Mouse (Mus musculus): ENCODE data around the gene Rgs10. TPM values are rescaled to one million over a fixed set of nuclear protein-coding genes. Genes with fewer than 3 reads are reported as not detected.

Rgs10 gene
- total RNA-seq, 4 experiments from 2014 or later = 10.8 to 15.5 (median 12.3) TPM

GRCm38 (mm10) chr7:128408265-128408664 lies 10.3 kb downstream of the Rgs10 start:
- DNase-seq = no peak

DNA sequence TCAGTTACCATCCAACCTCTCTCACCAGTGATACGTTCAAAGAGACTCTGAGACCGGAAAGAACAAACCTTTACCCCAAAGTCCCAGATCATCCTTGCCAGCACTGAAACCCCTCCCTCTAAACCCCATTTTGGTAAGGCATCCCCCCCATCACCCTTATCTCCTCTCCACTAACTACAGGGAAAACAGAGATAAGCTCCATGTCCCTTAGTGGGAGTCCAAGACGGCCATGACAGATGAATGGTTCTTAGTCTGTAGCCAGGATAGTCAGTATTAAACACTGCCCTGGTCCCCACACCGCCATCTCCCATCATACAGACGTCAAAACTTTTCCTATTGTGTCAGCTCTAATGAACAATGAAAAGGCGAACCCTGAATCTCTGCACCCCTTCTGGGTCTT lies 14.6 kb downstream of the Rgs10 start:
- DNase-seq = no peak

- no peak for DNase-seq
These were observed 15.0 kb downstream of the Rgs10 start for GRCm38 (mm10) chr7:128403586-128403985.

GRCm38 (mm10) chr7:128403128-128403527 lies 15.4 kb downstream of the Rgs10 start:
- no peak for DNase-seq

DNA sequence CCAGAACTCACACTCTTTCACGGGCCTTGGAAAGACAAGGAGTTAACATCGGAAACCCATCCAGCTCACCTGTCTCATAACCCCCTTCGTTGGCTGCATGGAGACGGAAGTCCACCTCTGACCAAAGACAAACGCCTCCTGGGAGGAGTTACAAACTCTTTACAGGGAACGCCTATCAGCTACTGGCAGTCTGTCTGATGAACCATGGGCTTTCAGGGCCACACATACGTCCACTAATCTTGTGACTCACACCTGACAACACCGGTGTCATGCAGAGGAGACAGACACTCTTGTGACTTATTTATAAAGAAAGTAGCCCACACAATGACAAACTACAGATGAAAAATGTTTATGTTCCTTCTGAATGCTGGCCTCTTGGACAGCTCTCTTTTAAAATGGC lies 16.0 kb downstream of the Rgs10 start:
- no peak for DNase-seq

GRCm38 (mm10) chr7:128398664-128399063 lies 19.9 kb downstream of the Rgs10 start:
- DNase-seq = no peak

DNA sequence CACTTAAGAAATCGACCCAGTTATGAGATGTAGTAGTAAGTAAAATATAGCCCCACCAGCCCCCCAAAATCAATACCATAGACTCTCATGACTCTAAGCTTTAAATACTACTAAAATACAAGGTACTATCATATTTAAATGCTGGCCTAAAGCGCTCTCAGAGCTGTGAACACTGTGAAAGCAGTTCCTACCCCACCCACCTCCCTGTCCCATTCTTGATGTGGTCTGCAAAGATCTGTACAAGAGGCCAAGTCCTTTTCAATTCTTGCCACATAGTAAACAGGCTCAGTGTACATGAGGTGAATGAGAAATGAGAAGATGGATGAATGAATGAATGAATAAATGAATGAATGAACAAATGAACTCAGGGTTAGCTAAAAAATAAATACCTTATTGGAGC lies 21.5 kb downstream of the Rgs10 start:
- DNase-seq = no peak

GRCm38 (mm10) chr7:128393756-128394155 lies 24.8 kb downstream of the Rgs10 start:
- no peak for DNase-seq

DNA sequence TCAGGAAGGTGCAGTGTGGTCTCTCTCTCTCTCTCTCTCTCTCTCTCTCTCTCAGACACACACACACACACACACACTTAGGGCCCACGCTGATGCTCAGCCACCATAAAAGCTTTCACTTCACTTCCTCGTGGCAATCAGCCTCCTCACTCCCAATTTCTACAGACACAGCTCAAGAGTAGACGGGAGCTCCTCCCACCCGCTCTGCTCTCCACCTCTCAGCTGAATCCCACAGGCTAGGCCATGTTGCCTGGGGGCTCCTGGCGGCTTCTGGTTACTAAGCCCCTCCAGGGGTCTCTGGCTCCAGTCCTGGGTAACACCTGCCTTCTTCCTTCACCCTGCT lies 25.6 kb downstream of the Rgs10 start:
- DNase-seq = no peak

- DNase-seq = no peak
These were observed 26.2 kb downstream of the Rgs10 start for GRCm38 (mm10) chr7:128392071-128392971.

GRCm38 (mm10) chr7:128391267-128392057 lies 27.1 kb downstream of the Rgs10 start:
- no peak for DNase-seq

DNA sequence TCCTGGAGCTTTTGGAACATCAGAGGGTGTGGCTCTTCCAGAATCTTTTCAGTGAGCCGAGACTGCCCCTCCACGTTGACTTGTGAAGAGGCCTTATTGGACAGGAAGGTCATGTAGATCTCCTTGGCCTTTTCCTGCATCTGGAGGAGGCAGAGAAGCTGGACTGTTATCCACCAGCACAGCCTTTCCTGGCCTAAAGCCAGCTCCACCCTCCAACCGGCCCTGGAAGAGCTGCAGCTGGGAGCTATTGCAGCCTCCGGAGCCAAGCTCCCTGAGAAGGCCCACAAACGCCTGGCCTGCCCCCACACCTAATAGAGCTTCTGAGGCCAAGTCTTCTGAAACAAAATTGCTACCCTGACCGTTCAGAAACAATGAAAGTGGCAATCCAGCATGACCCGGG lies 29.6 kb downstream of the Rgs10 start:
- peak; percentile 42 for DNase-seq

DNA sequence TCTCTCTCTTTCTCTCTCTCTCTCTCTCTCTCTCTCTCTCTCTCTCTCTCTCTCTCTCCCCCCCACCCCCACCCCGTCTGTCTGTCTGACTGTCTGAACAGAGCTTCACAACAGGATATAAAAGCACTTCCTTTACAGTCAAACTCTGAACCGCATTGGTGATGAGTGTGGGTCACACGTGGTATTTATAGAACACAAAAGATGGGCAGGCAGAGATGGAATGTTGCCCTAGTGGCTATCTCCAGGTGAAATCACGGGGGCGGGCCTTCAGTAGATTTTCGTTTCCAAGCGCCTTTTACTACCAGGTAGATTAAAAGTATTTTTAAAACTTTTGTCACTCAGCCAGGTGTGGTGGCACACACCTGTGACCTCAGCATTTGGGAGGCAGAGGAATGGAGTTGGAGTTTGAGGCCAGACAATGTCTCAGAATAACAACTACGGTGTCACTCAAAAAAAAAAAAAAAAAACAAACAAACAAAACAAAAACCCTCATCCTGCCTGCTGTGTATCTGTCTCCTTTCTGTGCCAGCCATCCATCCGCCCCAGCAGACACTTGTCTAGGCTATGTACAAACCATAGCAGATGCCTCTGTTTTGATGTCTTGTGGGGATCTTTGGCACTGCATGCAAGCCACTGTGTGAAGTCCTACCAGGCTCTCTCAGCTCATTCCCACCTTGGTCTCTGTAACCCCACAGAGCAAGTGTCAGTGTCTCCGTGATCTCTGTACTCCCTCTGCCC lies 34.7 kb downstream of the Rgs10 start:
- no peak for DNase-seq

GRCm38 (mm10) chr7:128383189-128383725 lies 35.3 kb downstream of the Rgs10 start:
- DNase-seq = no peak

GRCm38 (mm10) chr7:128382527-128382860 lies 36.1 kb downstream of the Rgs10 start:
- DNase-seq = no peak

DNA sequence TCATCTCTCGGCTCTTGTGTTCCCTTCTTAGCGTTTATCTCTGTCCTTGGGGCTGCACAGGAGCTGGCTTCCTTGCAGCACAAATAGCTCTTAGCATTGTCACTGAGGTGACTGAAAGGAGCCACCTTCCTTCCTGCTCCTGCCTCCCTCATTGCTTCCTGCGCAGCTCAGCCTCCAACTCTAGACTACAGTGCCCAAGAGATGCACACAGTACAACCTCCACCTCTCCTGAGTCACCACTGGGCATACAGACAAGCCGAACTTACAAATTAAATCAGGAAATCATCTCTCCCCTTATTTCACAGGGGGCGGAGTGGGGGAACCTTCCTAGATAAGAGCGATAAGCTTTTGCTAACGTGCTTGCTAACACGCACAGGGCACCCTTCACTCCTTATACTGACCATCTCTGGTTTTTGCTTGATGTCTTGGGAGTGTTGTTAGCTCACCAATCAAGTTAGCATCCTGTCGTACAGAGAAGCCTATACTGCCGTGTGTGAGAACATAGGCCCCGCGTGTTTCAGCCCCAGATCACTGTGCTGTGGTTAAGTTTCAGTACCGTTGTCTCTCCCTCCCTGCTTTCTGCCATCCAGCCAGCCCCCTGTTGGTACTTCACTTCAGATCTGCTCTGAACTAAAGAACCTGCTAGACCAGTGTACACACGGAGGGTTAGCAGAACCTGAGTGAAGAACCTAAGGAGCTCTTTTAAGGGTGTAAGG lies 36.6 kb downstream of the Rgs10 start:
- DNase-seq = no peak

GRCm38 (mm10) chr7:128381001-128381400 lies 37.6 kb downstream of the Rgs10 start:
- DNase-seq = no peak

GRCm38 (mm10) chr7:128379162-128379805 lies 39.3 kb downstream of the Rgs10 start:
- DNase-seq = no peak

DNA sequence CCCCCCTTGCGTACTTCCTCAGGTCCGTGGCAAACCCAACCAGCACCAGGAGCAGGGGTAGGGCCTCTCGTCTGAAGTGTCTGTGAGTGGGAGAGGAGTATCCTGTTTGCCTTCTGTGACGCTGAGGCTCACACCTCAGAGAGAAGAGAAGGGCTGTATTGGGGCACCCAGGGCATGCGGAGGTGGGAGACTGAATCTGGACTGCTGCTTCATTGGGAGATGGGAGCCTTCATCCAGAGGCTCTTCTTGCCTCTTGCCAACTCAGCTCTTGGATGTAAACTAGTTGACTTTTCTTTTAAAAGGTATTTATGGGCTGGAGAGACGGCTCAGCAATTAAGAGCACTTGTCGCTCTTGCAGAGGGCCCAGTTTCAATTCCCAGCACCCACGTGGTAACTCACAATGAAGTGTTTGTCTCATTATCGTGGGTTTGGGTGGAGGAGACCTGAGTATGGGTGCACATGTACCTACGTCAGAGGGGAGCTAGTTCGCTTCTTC lies 42.3 kb downstream of the Rgs10 start:
- no peak for DNase-seq

DNA sequence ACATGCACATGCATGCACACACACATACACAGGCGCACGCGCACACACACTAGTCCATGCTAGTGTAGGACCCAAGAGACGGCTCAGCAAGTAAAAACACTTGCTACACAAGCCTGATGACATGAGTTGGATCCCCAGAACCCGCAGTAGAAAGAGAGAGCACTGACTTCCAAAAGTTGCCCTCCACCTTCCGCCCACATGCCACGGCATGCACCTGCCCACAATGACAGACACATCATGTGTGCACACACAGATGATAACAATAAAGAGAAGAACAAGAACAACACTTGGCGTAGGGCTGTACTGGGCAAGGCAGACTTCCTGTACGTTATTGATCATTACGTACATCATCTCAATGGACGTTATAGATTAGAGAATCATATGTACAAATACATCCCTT lies 44.4 kb downstream of the Rgs10 start:
- DNase-seq = no peak

DNA sequence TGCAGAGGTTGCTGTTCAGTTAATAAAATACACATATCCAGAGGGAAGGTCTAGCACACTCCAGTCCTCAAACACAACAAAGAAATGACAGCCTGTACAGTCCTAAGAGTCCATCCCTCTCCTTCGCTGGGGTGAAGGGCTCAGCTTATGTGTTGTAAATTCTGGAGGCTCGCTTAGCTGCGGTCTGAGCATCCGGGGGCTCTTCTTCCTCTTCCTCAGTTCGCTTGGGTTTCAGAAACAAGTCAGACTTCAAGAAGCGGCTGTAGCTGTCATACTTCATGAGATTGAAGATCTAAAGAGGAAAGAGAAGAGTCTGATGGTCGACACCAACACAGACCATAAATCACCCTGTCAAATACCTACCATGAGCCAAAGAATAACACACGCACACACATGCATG lies 44.8 kb downstream of the Rgs10 start:
- DNase-seq = no peak

DNA sequence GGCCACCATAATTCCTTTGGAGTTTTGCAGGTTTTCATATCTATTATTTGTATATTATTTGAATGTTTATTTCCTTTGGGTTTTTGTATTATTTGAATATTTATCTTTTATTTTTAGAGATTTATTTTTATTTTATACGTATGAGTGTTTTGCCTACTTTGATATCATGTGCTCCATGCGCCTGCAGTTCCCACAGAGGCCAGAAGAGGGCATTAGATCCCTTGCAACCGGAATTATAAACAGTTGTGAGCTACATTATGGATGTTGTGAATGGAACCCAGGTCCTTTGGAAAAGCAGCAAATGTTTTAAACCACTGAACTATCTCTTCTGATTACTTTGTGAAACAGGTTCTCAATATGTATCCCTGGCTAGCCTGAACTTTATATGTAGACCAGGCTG lies 46.2 kb downstream of the Rgs10 start:
- DNase-seq = no peak

Data from adrenal gland, adult 8-10 months (tissue).